Mouse (Mus musculus) hindbrain, embryonic 14.5 days (tissue): ENCODE results near the gene Lsp1. TPM values are rescaled to one million over a fixed set of nuclear protein-coding genes. Genes with fewer than 3 reads are reported as not detected.
A peak's percentile ranks its signal among the peaks of the same experiment; 100 is the strongest.

Source experiments
- ATAC-seq: fragments of 200-750 bp; cut with Nextera tagmentation; 2 replicates; pipeline ENCODE4 v1.8.0; 2017; ENCODE audit warnings: moderate number of reproducible peaks, mild to moderate bottlenecking, moderate TSS enrichment, moderate library complexity; ENCODE audit not compliant: low FRiP score
- DNase-seq: peaks from one replicate; pipeline ENCODE4 v3.0.0-alpha.2; 2015; ENCODE audit warnings: low spot score
- H3K27ac ChIP-seq: fragments of 300-500 bp; sonication (generic); 2 replicates; pipeline ENCODE4 v1.5.1; 2014; ENCODE audit warnings: mild to moderate bottlenecking, moderate library complexity
- H3K27me3 ChIP-seq: fragments of 300-500 bp; sonication (generic); 2 replicates; pipeline ENCODE4 v1.6.1; 2014; ENCODE audit warnings: mild to moderate bottlenecking, low read length, mixed read lengths; ENCODE audit not compliant: control insufficient read depth, insufficient read depth
- H3K36me3 ChIP-seq: fragments of 300-500 bp; sonication (generic); replicated peaks from 2 replicates; pipeline ENCODE4 v1.6.1; 2014; ENCODE audit not compliant: control insufficient read depth, insufficient read depth
- H3K4me1 ChIP-seq: fragments of 300-500 bp; sonication (generic); replicated peaks from 2 replicates; pipeline ENCODE4 v1.6.1; 2014; ENCODE audit warnings: antibody characterized with exemption, low read length, mixed read lengths; ENCODE audit not compliant: control insufficient read depth, insufficient read depth
- H3K4me2 ChIP-seq: fragments of 300-500 bp; sonication (generic); replicated peaks from 2 replicates; pipeline ENCODE4 v1.6.1; 2014; ENCODE audit warnings: mild to moderate bottlenecking, moderate library complexity
- H3K4me3 ChIP-seq: fragments of 300-500 bp; sonication (generic); replicated peaks from 2 replicates; pipeline ENCODE4 v1.5.1; 2014; ENCODE audit warnings: mild to moderate bottlenecking, low read length
- H3K9ac ChIP-seq: fragments of 300-500 bp; sonication (generic); 2 replicates; pipeline ENCODE4 v1.6.1; 2014
- H3K9me3 ChIP-seq: fragments of 300-500 bp; sonication (generic); 2 replicates; pipeline ENCODE4 v1.6.1; 2016; ENCODE audit warnings: low read length; ENCODE audit not compliant: control insufficient read depth
- WGBS: fragments of 180-500 bp; shearing (Covaris S2); extraction: QIAGEN DNeasy Blood & Tissue Kit; methylation state at CpG from one replicate; pipeline ENCODE4 v1.1.7; 2014; 5-methylcytosine and 5-hydroxymethylcytosine counted together
- polyA plus RNA-seq: library from polyadenylated mRNA; unstranded; fragments of >200 nt; fragmentation: Nextera tagmentation; extraction: Ambion mirVana; gene quantifications from 2 replicates; pipeline ENCODE4 v1.2.1, GENCODE M21; 2014

Gene Lsp1
- polyA plus RNA-seq, 1 experiment from 2014 or later: 8.2 TPM

- ATAC-seq (no peak), DNase-seq (no peak)
- WGBS: 100% methylated on average over 1 of the region's 1 CpGs
Measured at GRCm38 (mm10) chr7:142500032-142500431, 39.4 kb downstream of the Lsp1 start.

GRCm38 (mm10) chr7:142503206-142503605 lies 42.6 kb downstream of the Lsp1 start:
- Histone ChIP-seq H3K4me2 (no peak overlapping the region), H3K9ac (no peak overlapping the region), H3K4me1 (peaks cover 13% of the 10 kb centered on the region), H3K36me3 (no peaks in the 10 kb centered on the region), H3K27me3 (no peaks in the 10 kb centered on the region), H3K27ac (no peak overlapping the region), H3K4me3 (no peak overlapping the region), H3K9me3 (no peaks in the 10 kb centered on the region)
- 88% methylated on average over 4 of the region's 4 CpGs for WGBS
- ATAC-seq (no peak), DNase-seq (no peak)

More at GRCm38 (mm10) chr7:142500032-142500431, 39.4 kb downstream of the Lsp1 start:
- H3K27me3 ChIP-seq: no peaks in the 10 kb centered on the region
- no peak overlapping the region for H3K4me2 ChIP-seq
- H3K4me3 ChIP-seq: no peak overlapping the region
- no peak overlapping the region for H3K9ac ChIP-seq
- no peaks in the 10 kb centered on the region for H3K9me3 ChIP-seq
- H3K4me1 ChIP-seq: no peaks in the 10 kb centered on the region
- H3K27ac ChIP-seq: no peak overlapping the region
- H3K36me3 ChIP-seq: no peaks in the 10 kb centered on the region

GRCm38 (mm10) chr7:142505942-142506341 lies 45.3 kb downstream of the Lsp1 start:
- DNase-seq: no peak
- no peak overlapping the region for H3K4me3 ChIP-seq
- WGBS: 27% methylated on average over 2 of the region's 2 CpGs
- no peak overlapping the region for H3K27ac ChIP-seq
- peaks cover 20% of the 10 kb centered on the region for H3K4me1 ChIP-seq
- ATAC-seq: peak; percentile 38; the same call in 1 of the 2 replicates
- H3K9ac ChIP-seq: no peak overlapping the region
- H3K36me3 ChIP-seq: no peaks in the 10 kb centered on the region
- H3K9me3 ChIP-seq: no peaks in the 10 kb centered on the region
- H3K4me2 ChIP-seq: no peak overlapping the region
- H3K27me3 ChIP-seq: no peaks in the 10 kb centered on the region

GRCm38 (mm10) chr7:142506501-142506900 lies 45.9 kb downstream of the Lsp1 start:
- Histone ChIP-seq H3K4me3 (no peak overlapping the region), H3K9ac (no peak overlapping the region), H3K27me3 (no peaks in the 10 kb centered on the region), H3K27ac (no peak overlapping the region), H3K4me2 (no peak overlapping the region), H3K4me1 (peaks cover 20% of the 10 kb centered on the region), H3K36me3 (no peaks in the 10 kb centered on the region), H3K9me3 (no peaks in the 10 kb centered on the region)
- no peak for DNase-seq
- 25% methylated on average over 4 of the region's 4 CpGs for WGBS
- ATAC-seq: 0 out of 2 replicates have a peak, but pooled peaks have one; percentile 13

- no peak overlapping the region for H3K4me3 ChIP-seq
- no peaks in the 10 kb centered on the region for H3K27me3 ChIP-seq
- 95% methylated on average over 9 of the region's 9 CpGs for WGBS
- no peak for ATAC-seq
- H3K4me1 ChIP-seq: peaks cover 20% of the 10 kb centered on the region
- H3K9ac ChIP-seq: no peak overlapping the region
- H3K27ac ChIP-seq: no peak overlapping the region
- no peak overlapping the region for H3K4me2 ChIP-seq
- no peaks in the 10 kb centered on the region for H3K36me3 ChIP-seq
- no peak for DNase-seq
- no peaks in the 10 kb centered on the region for H3K9me3 ChIP-seq
Measured at GRCm38 (mm10) chr7:142507453-142507852, 46.8 kb downstream of the Lsp1 start.

- DNase-seq (no peak), ATAC-seq (no peak)
- H3K27ac ChIP-seq: peak overlapping the region; percentile 65
- H3K4me2 ChIP-seq: no peak overlapping the region
- H3K27me3 ChIP-seq: no peaks in the 10 kb centered on the region
- no peak overlapping the region for H3K9ac ChIP-seq
- H3K36me3 ChIP-seq: no peaks in the 10 kb centered on the region
- 25% methylated on average over 14 of the region's 14 CpGs for WGBS
- no peaks in the 10 kb centered on the region for H3K9me3 ChIP-seq
- H3K4me1 ChIP-seq: peaks cover 20% of the 10 kb centered on the region
- H3K4me3 ChIP-seq: no peak overlapping the region
Measured at GRCm38 (mm10) chr7:142509518-142509917, 48.9 kb downstream of the Lsp1 start.

GRCm38 (mm10) chr7:142510021-142510777 lies 49.6 kb downstream of the Lsp1 start:
- Histone ChIP-seq H3K4me2 (no peak overlapping the region), H3K4me1 (peaks cover 20% of the 10 kb centered on the region), H3K27me3 (no peaks in the 10 kb centered on the region), H3K27ac (peak overlapping the region; percentile 65), H3K4me3 (no peak overlapping the region), H3K36me3 (no peaks in the 10 kb centered on the region), H3K9ac (no peak overlapping the region), H3K9me3 (no peaks in the 10 kb centered on the region)
- WGBS: 12% methylated on average over 12 of the region's 12 CpGs
- no peak for DNase-seq
- no peak for ATAC-seq

- Histone ChIP-seq H3K4me3 (no peak overlapping the region), H3K9ac (no peak overlapping the region), H3K27ac (no peak overlapping the region), H3K27me3 (no peaks in the 10 kb centered on the region), H3K36me3 (no peaks in the 10 kb centered on the region), H3K9me3 (no peaks in the 10 kb centered on the region), H3K4me2 (no peak overlapping the region), H3K4me1 (peaks cover 19% of the 10 kb centered on the region)
- DNase-seq (no peak), ATAC-seq (no peak)
- WGBS: 94% methylated on average over 4 of the region's 4 CpGs
Measured at GRCm38 (mm10) chr7:142514048-142514447, 53.4 kb downstream of the Lsp1 start.

- no peaks in the 10 kb centered on the region for H3K36me3 ChIP-seq
- H3K9me3 ChIP-seq: no peaks in the 10 kb centered on the region
- peak; percentile 37; the same call in 1 of the 2 replicates for ATAC-seq
- no peak for DNase-seq
- H3K27me3 ChIP-seq: no peaks in the 10 kb centered on the region
- peak overlapping the region; percentile 60 for H3K27ac ChIP-seq
- 45% methylated on average over 21 of the region's 21 CpGs for WGBS
- H3K4me3 ChIP-seq: no peak overlapping the region
- peaks cover 12% of the 10 kb centered on the region for H3K4me1 ChIP-seq
- H3K4me2 ChIP-seq: peak overlapping the region; percentile 36
- H3K9ac ChIP-seq: peak overlapping the region; percentile 47
Measured at GRCm38 (mm10) chr7:142516221-142516978, 55.8 kb downstream of the Lsp1 start.
